Mouse (Mus musculus) layer of hippocampus, adult 11-12 months (tissue): ENCODE data around the gene Fastk.
"Not testable (repeated sequence)": the region's sequence is repeated elsewhere in the genome, so short reads cannot be mapped to it uniquely, and the experiment has no call there.

Experiments
- DNase-seq: peaks from one replicate; pipeline ENCODE4 v3.0.0; 2022; ENCODE audit warnings: low spot score

Gene Fastk

GRCm38 (mm10) chr5:24424004-24424781 lies 20.9 kb downstream of the Fastk start:
- DNase-seq = no peak

GRCm38 (mm10) chr5:24423129-24424003 lies 21.7 kb downstream of the Fastk start, which contains the start of the genes Cdk5 and Slc4a2:
Gene Cdk5 (minus strand): TSS chr5:24423530.
Gene Slc4a2 (plus strand): TSS chr5:24423837.
- peak; percentile 99 for DNase-seq

GRCm38 (mm10) chr5:24420381-24420780 lies 24.7 kb downstream of the Fastk start:
- DNase-seq = no peak

- DNase-seq = no peak
Observed at GRCm38 (mm10) chr5:24417587-24417986, 27.5 kb downstream of the Fastk start.

GRCm38 (mm10) chr5:24416222-24416736 lies 28.8 kb downstream of the Fastk start:
- peak; percentile 86 for DNase-seq

GRCm38 (mm10) chr5:24413938-24414337 lies 31.1 kb downstream of the Fastk start:
- DNase-seq = no peak

- no peak for DNase-seq
Observed at GRCm38 (mm10) chr5:24413042-24413693, 31.9 kb downstream of the Fastk start, which contains the start of gene Asic3. Gene Asic3 (plus strand): TSS chr5:24413392.

GRCm38 (mm10) chr5:24412063-24412462 lies 33.0 kb downstream of the Fastk start:
- no peak for DNase-seq

- no peak for DNase-seq
Observed at GRCm38 (mm10) chr5:24409466-24409865, 35.6 kb downstream of the Fastk start.

- no peak for DNase-seq
Observed at GRCm38 (mm10) chr5:24408651-24409050, 36.4 kb downstream of the Fastk start.

GRCm38 (mm10) chr5:24405389-24405876 lies 39.7 kb downstream of the Fastk start:
- DNase-seq = no peak

- peak; percentile 70 for DNase-seq
Observed at GRCm38 (mm10) chr5:24404594-24405360, 40.3 kb downstream of the Fastk start.

- DNase-seq = no peak
Observed at GRCm38 (mm10) chr5:24401969-24402368, 43.1 kb downstream of the Fastk start.

- no peak for DNase-seq
Observed at GRCm38 (mm10) chr5:24400911-24401605, 44.0 kb downstream of the Fastk start.

- no peak for DNase-seq
Observed at GRCm38 (mm10) chr5:24400362-24400761, 44.7 kb downstream of the Fastk start.

GRCm38 (mm10) chr5:24399686-24400085 lies 45.4 kb downstream of the Fastk start:
- no peak for DNase-seq

- DNase-seq = not testable (repeated sequence)
Observed at GRCm38 (mm10) chr5:24396254-24396653, 48.8 kb downstream of the Fastk start.

GRCm38 (mm10) chr5:24394165-24394894 lies 50.8 kb downstream of the Fastk start:
- DNase-seq = peak; percentile 97

GRCm38 (mm10) chr5:24393392-24393997 lies 51.6 kb downstream of the Fastk start, which contains the start of gene Abcb8:
Gene Abcb8 (plus strand): TSS chr5:24393663.
- DNase-seq = peak; percentile 91
